Mouse (Mus musculus): Measurements from ENCODE around the gene Gm8871. TPM values are rescaled to one million over a fixed set of nuclear protein-coding genes. Genes with fewer than 3 reads are reported as not detected.
"Not testable (repeated sequence)": the region's sequence is repeated elsewhere in the genome, so short reads cannot be mapped to it uniquely, and the experiment has no call there.

Gm8871 gene
- not detected in 2 replicates for polyA plus RNA-seq (2012; ENCODE audit: insufficient read depth, insufficient read length, missing spikeins)

DNA sequence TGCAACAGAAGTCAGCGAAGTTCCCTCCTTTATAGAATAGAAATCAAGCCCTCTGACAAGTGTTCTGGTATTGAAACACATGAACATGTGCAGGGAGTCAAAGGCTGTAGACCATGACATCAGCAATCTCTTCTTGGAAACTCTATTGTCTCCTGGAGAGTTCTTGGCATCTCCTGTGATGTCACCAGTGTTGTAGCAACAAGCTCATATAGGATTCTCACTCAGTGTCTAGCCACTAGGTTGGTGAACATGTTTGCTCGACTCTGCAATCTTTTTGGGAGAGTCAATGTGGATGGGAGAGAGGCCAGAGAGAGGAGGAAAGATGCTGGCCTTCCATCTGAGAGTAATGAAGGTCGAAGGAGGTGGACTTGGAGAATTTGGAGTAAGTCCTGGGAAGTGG is at the start of gene Gm8871, which contains the start of gene Gm8857:
Gene Gm8871 (plus strand): TSS at position 301 of the 400 bp plus-strand sequence.
Gene Gm8857 (plus strand): TSS at position 303 of the 400 bp plus-strand sequence.
- not testable (repeated sequence) for H3K4me1 ChIP-seq (ENCODE audit: control insufficient read depth, insufficient read depth, insufficient read length, low read length); H3K4me3 ChIP-seq (ENCODE audit: insufficient read depth, low read depth, low read length); H3K27ac ChIP-seq (replicated peaks; ENCODE audit: low read depth, low read length)

DNA sequence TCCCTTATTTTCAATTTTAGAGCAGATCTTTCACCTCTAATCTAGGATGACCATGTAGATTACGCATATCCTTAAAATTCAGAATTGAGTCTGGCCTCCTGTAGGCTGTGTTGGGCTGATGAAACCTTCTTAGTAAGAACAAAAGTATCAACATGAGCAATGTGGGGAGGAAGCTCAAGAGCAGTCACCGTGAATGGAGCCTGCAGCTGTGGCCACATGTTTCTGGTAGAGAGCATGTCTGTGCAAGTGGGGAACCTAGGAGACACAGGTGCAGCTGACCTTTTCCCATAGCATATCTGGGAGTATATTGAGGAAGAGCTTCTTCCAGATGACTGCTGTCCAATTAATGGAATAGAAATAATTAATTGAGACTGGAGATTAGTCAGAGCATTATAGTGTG is 5.9 kb downstream of the Gm8871 start:
- H3K27ac ChIP-seq (replicated peaks; ENCODE audit: low read depth, low read length); H3K4me3 ChIP-seq (ENCODE audit: insufficient read depth, low read depth, low read length); H3K4me1 ChIP-seq (ENCODE audit: control insufficient read depth, insufficient read depth, insufficient read length, low read length): not testable (repeated sequence)

DNA sequence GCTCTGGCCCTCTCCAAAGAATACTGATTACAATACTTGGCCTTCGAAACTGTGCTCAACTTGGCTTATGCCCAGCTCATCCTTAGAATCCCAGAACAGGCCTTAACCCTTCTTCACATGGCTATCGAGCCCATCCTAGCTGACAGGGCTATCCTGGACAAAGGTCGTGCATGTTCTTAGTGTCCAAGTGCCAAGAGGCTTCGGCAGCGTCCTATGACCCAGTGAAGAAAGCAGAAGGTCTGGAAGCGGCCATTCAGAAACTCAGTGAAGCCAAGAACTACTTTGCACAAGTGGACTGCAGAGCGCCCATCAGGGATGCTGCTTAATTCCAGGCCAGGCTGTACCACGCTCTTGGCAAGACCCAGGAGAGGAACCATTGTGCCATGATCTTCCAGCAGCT is 10.5 kb downstream of the Gm8871 start:
- not testable (repeated sequence) for H3K27ac ChIP-seq (replicated peaks; ENCODE audit: low read depth, low read length); H3K4me3 ChIP-seq (ENCODE audit: insufficient read depth, low read depth, low read length); H3K4me1 ChIP-seq (ENCODE audit: control insufficient read depth, insufficient read depth, insufficient read length, low read length)

Other genes with a start within 250 kb of the Gm8871 start
- gene Gm8857, start within 50 bp of the Gm8871 start, polyA plus RNA-seq (2012; ENCODE audit: insufficient read depth, insufficient read length, missing spikeins) = not detected in 2 replicates
- gene Gm8879, start 179.8 kb downstream of the Gm8871 start, polyA plus RNA-seq (2012; ENCODE audit: insufficient read depth, insufficient read length, missing spikeins) = not detected in 2 replicates
- gene Gm5861, start 235.3 kb downstream of the Gm8871 start, polyA plus RNA-seq (2012; ENCODE audit: insufficient read depth, insufficient read length, missing spikeins) = not detected in 2 replicates

Data from brown adipose tissue, adult 24 weeks (tissue).